Mouse (Mus musculus) liver, embryonic 15.5 days (tissue): ENCODE measurements around the gene BC035044. TPM values are rescaled to one million over a fixed set of nuclear protein-coding genes. Genes with fewer than 3 reads are reported as not detected.
A peak's percentile ranks its signal among the peaks of the same experiment; 100 is the strongest.

Source experiments
- ATAC-seq: fragments of 200-750 bp; cut with Nextera tagmentation; 2 replicates; pipeline ENCODE4 v1.8.0; 2017; ENCODE audit warnings: moderate number of reproducible peaks, mild to moderate bottlenecking, moderate library complexity; ENCODE audit not compliant: insufficient read depth
- H3K27ac ChIP-seq: fragments of 300-500 bp; sonication (generic); replicated peaks from 2 replicates; pipeline ENCODE4 v1.5.1; 2015; ENCODE audit warnings: mild to moderate bottlenecking, inconsistent platforms
- H3K27me3 ChIP-seq: fragments of 300-500 bp; sonication (generic); 2 replicates; pipeline ENCODE4 v1.6.1; 2015; ENCODE audit warnings: mild to moderate bottlenecking, inconsistent platforms
- H3K36me3 ChIP-seq: fragments of 300-500 bp; sonication (generic); replicated peaks from 2 replicates; pipeline ENCODE4 v1.6.1; 2015; ENCODE audit warnings: moderate library complexity, mild to moderate bottlenecking, inconsistent platforms
- H3K4me1 ChIP-seq: fragments of 300-500 bp; sonication (generic); replicated peaks from 2 replicates; pipeline ENCODE4 v1.6.1; 2015; ENCODE audit warnings: inconsistent platforms
- H3K4me2 ChIP-seq: fragments of 300-500 bp; sonication (generic); 2 replicates; pipeline ENCODE4 v1.6.1; 2015; ENCODE audit warnings: moderate library complexity, mild to moderate bottlenecking, inconsistent platforms
- H3K4me3 ChIP-seq: fragments of 300-500 bp; sonication (generic); replicated peaks from 2 replicates; pipeline ENCODE4 v1.5.1; 2015; ENCODE audit warnings: mild to moderate bottlenecking, inconsistent platforms
- H3K9ac ChIP-seq: fragments of 300-500 bp; sonication (generic); 2 replicates; pipeline ENCODE4 v1.6.1; 2015; ENCODE audit warnings: moderate library complexity, mild to moderate bottlenecking, inconsistent platforms
- H3K9me3 ChIP-seq: fragments of 300-500 bp; sonication (generic); replicated peaks from 2 replicates; pipeline ENCODE4 v1.6.1; 2016; ENCODE audit warnings: inconsistent platforms
- WGBS: fragments of 180-500 bp; shearing (Covaris S2); methylation state at CpG from one replicate; pipeline ENCODE4 v1.1.7; 2015; ENCODE audit warnings: mixed read lengths; ENCODE audit not compliant: insufficient replicate concordance; 5-methylcytosine and 5-hydroxymethylcytosine counted together
- polyA plus RNA-seq: library from polyadenylated mRNA; unstranded; fragments of >200 nt; fragmentation: Nextera tagmentation; extraction: Ambion mirVana; gene quantifications from 2 replicates; pipeline ENCODE4 v1.2.1, GENCODE M21; 2015

BC035044 gene
- polyA plus RNA-seq, 1 experiment from 2014 or later, result 6.9 TPM

- H3K4me1 ChIP-seq, result peaks cover 21% of the 10 kb centered on the region
- no peak overlapping the region for H3K4me2 ChIP-seq
- H3K27me3 ChIP-seq, result no peaks in the 10 kb centered on the region
- H3K9me3 ChIP-seq, result no peaks in the 10 kb centered on the region
- no peak overlapping the region for H3K27ac ChIP-seq
- WGBS, result 36% methylated on average over 2 of the region's 2 CpGs
- ATAC-seq, result no peak
- H3K36me3 ChIP-seq, result no peaks in the 10 kb centered on the region
- H3K4me3 ChIP-seq, result no peak overlapping the region
- H3K9ac ChIP-seq, result no peak overlapping the region
These were observed 41.0 kb downstream of the BC035044 start for GRCm38 (mm10) chr6:128849902-128850301.

DNA sequence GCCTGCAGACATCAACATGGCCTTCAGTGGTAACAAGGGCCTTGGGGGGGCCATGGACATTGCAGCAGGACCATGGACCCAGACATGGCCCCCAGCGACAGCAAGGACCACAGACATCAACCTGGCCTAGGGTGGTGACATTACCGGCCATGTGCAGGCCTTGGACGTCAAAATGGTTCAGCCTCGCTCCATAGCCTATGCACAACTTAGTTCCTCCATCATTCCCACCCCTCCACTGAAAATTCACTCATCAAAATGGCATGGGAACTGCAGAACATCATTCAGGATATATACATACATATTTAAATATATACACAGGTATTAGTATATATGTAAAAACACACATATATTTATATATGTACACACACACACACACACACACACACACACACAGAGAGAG is 43.5 kb downstream of the BC035044 start:
- Histone ChIP-seq H3K4me3 (no peak overlapping the region), H3K27me3 (no peaks in the 10 kb centered on the region), H3K36me3 (no peaks in the 10 kb centered on the region), H3K4me2 (no peak overlapping the region), H3K27ac (no peak overlapping the region), H3K4me1 (peaks cover 38% of the 10 kb centered on the region), H3K9ac (no peak overlapping the region), H3K9me3 (no peaks in the 10 kb centered on the region)
- ATAC-seq, result no peak
- WGBS, result 78% methylated on average over 4 of the region's 4 CpGs

DNA sequence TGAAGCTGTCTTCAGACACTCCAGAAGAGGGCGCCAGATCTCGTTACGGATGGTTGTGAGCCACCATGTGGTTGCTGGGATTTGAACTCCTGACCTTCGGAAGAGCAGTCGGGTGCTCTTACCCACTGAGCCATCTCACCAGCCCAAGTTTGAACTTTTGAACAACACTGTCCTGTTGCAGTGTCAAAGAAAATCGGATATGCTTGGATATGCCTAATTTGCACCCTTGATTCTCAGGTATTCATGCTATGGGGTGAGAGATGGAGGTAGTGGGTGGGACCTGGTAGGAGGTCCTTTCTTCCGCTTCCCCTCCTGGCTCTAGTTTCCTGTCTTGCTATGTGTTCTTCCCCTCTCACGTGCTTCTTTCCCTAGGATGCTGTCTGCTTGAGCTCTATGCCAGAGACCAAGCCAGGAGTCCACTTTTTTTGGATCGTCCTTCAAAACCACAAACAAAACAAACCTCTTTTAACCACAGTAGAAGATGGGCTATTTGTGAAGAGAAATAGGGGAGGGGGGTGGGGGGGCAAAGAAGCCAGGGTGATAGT is 44.9 kb downstream of the BC035044 start:
- ATAC-seq, result peak; percentile 10
- no peak overlapping the region for H3K27ac ChIP-seq
- 31% methylated on average over 9 of the region's 9 CpGs for WGBS
- peaks cover 42% of the 10 kb centered on the region for H3K4me1 ChIP-seq
- H3K4me2 ChIP-seq, result no peak overlapping the region
- no peak overlapping the region for H3K4me3 ChIP-seq
- H3K36me3 ChIP-seq, result no peaks in the 10 kb centered on the region
- no peak overlapping the region for H3K9ac ChIP-seq
- no peaks in the 10 kb centered on the region for H3K27me3 ChIP-seq
- no peaks in the 10 kb centered on the region for H3K9me3 ChIP-seq

- Histone ChIP-seq H3K27me3 (no peaks in the 10 kb centered on the region), H3K36me3 (no peaks in the 10 kb centered on the region), H3K4me1 (peaks cover 42% of the 10 kb centered on the region), H3K4me2 (peak overlapping the region; percentile 51), H3K4me3 (peak overlapping the region; percentile 15), H3K9me3 (no peaks in the 10 kb centered on the region), H3K27ac (peak overlapping the region; percentile 69; the same call in 1 of the 2 replicates), H3K9ac (peak overlapping the region; percentile 15; the same call in 1 of the 2 replicates)
- peak; percentile 28 for ATAC-seq
- WGBS, result 15% methylated on average over 7 of the region's 7 CpGs
These were observed 45.5 kb downstream of the BC035044 start for GRCm38 (mm10) chr6:128845319-128845979.

GRCm38 (mm10) chr6:128844586-128845080 is 46.3 kb downstream of the BC035044 start:
- H3K36me3 ChIP-seq, result no peaks in the 10 kb centered on the region
- no peak overlapping the region for H3K27ac ChIP-seq
- ATAC-seq, result no peak
- peaks cover 44% of the 10 kb centered on the region for H3K4me1 ChIP-seq
- 0 out of 2 replicates have a peak overlapping the region, but pooled peaks have one; percentile 90 for H3K4me2 ChIP-seq
- no peak overlapping the region for H3K4me3 ChIP-seq
- no peak overlapping the region for H3K9ac ChIP-seq
- 78% methylated on average over 5 of the region's 5 CpGs for WGBS
- no peaks in the 10 kb centered on the region for H3K27me3 ChIP-seq
- H3K9me3 ChIP-seq, result no peaks in the 10 kb centered on the region

- Histone ChIP-seq H3K4me2 (peak overlapping the region; percentile 90), H3K27me3 (no peaks in the 10 kb centered on the region), H3K9ac (no peak overlapping the region), H3K36me3 (no peaks in the 10 kb centered on the region), H3K4me1 (peaks cover 48% of the 10 kb centered on the region), H3K4me3 (no peak overlapping the region; the same call in 1 of the 2 replicates), H3K27ac (no peak overlapping the region), H3K9me3 (no peaks in the 10 kb centered on the region)
- no peak for ATAC-seq
- 29% methylated on average over 8 of the region's 8 CpGs for WGBS
These were observed 46.8 kb downstream of the BC035044 start for GRCm38 (mm10) chr6:128844131-128844530.

- Histone ChIP-seq H3K36me3 (no peaks in the 10 kb centered on the region), H3K9ac (peak overlapping the region; percentile 65), H3K27me3 (no peaks in the 10 kb centered on the region), H3K27ac (peak overlapping the region; percentile 81), H3K4me1 (peaks cover 48% of the 10 kb centered on the region), H3K4me2 (peak overlapping the region; percentile 90), H3K4me3 (peak overlapping the region; percentile 76), H3K9me3 (no peaks in the 10 kb centered on the region)
- WGBS, result under 1% methylated on average over 22 of the region's 22 CpGs
- ATAC-seq, result no peak
These were observed 47.4 kb downstream of the BC035044 start for GRCm38 (mm10) chr6:128843479-128843992.

DNA sequence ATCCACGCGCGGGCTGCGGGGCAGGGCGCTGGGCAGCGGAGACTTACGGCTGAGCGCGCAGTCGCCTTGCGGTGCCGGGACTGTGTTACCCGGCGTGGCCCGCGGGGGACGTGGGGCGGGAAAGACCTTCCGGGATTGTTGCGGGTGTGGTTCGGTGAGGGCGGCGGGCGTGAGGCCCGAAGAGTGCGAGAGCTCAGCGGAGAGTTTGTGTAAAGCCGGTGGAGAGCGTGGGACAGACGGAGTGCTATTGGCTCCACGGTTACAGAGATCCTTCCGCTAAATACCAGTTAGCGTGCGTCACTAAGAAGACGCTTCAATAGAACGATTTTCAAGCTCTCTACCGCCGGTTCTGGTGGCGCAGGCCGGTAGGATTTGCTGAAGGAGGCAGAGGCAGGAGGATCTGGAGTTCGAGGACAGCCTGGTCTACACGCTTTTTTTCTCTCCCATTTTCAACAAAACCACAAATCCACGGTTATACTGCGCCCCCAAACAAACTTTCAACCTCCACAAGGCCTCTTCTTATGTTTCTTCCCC is 47.9 kb downstream of the BC035044 start:
- Histone ChIP-seq H3K36me3 (no peaks in the 10 kb centered on the region), H3K4me2 (peak overlapping the region; percentile 90), H3K9me3 (no peaks in the 10 kb centered on the region), H3K4me1 (peaks cover 49% of the 10 kb centered on the region), H3K4me3 (peak overlapping the region; percentile 76), H3K27me3 (no peaks in the 10 kb centered on the region), H3K9ac (peak overlapping the region; percentile 70), H3K27ac (peak overlapping the region; percentile 81)
- peak; percentile 60 for ATAC-seq
- WGBS, result under 1% methylated on average over 44 of the region's 44 CpGs

DNA sequence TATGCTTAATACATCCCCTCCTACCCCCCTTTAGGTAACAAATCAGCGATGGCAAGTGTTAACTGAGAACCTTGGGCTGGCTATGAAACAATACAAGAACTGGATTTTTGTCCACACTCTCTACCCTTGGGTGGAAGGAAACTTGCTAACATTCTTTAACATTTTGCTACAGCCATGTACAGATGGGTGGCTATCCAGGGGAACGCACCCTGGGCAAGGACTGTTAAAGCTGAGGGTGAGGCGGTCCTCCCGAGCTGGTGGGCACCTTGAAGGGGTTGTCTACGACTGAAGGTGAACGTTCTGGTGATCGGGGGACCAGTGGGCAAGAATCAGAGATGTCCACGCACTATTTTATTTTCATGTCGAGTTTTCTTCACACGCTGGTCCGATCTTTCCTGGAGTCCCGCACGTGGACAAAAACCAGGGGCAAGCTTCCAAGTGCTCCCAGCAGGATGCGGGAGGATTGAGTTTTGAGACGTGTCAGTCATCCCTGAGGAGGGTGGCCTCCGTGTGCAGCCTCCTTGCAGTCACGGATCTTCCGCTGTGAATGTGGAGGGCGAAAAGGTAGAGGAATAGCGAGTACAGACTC is 48.5 kb downstream of the BC035044 start:
- peaks cover 55% of the 10 kb centered on the region for H3K4me1 ChIP-seq
- peak overlapping the region; percentile 69; the same call in 1 of the 2 replicates for H3K27ac ChIP-seq
- H3K4me3 ChIP-seq, result peak overlapping the region; percentile 76
- ATAC-seq, result no peak
- no peaks in the 10 kb centered on the region for H3K27me3 ChIP-seq
- H3K36me3 ChIP-seq, result no peaks in the 10 kb centered on the region
- WGBS, result 2% methylated on average over 20 of the region's 20 CpGs
- H3K9ac ChIP-seq, result peak overlapping the region; percentile 70
- H3K4me2 ChIP-seq, result peak overlapping the region; percentile 90
- H3K9me3 ChIP-seq, result no peaks in the 10 kb centered on the region

DNA sequence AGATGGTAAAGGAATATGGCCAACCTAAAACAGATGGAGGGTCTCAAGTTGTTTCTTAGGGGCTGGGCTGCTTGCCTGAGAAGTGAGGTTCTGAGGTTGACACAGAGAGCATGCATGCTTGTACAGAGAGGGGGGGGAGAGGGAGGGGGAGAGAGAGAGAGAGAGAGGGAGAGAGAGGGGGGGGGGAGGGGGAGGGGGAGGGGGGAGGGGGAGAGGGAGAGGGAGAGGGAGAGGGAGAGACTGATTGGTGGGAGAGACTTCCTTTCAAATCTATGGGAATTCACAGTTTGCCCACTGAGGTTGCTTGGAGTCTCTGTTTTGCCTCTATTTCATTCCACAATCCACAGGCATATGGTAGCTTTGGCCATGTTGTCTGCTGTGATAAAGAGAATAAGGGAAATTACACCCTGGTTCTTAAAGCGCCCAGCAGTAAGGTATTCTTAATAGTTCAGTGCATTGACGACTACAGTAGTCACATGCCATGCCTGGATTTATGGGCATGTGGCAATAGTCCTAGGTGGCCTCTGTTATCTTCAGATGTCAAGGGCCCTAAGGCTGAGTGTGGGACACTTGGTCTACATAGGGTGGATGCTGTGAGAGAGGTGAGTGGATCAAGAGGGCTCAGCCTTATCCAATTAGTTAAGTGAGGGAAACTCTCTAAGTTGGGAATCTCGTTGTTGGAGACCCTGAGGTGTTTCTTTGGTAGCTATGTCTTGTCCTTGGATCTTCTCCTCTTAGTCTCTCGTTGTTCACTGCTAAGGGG is 49.4 kb downstream of the BC035044 start:
- Histone ChIP-seq H3K9ac (no peak overlapping the region), H3K27ac (no peak overlapping the region), H3K27me3 (no peaks in the 10 kb centered on the region), H3K4me2 (peak overlapping the region; percentile 90), H3K4me3 (peak overlapping the region; percentile 76), H3K36me3 (no peaks in the 10 kb centered on the region), H3K4me1 (peaks cover 63% of the 10 kb centered on the region), H3K9me3 (no peaks in the 10 kb centered on the region)
- no peak for ATAC-seq
- 29% methylated on average over 4 of the region's 4 CpGs for WGBS
